Mouse (Mus musculus): ENCODE data around the gene Sorl1.

Gene Sorl1

GRCm38 (mm10) chr9:42053591-42054190 lies 70.4 kb downstream of the Sorl1 start:
- DNase-seq (ENCODE audit: low spot score): no peak

DNA sequence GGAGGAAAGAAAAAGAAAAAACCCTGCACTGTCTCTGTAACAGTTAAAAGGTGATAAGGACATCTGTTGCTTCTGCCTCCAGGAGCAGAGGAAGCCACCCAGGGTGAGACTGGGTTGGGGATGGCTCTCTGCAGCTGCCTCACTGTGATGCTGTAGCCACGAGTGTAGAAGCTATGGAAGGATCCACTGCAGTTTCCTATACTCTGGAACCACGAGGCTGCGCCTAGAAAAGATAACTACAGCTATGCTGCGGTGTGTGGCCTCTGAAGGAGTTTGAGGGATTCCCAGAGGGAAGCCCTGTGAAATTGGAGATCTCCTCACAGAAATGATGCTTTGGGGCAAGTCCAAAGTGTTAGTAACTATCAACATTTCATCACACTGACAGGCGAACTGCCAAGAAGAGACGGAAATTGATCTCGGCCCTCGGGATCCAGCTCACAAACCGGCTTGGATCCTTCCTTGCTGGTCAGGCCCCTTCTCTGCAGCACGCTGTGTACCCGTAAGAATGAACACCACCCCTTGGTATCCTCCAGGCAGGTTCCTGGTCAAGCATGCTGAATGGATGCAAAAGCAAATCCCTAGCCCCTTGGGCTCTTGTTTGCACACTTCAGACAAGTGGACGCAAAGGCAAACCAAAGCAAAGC lies 71.3 kb downstream of the Sorl1 start:
- no peak for DNase-seq (ENCODE audit: low spot score)

DNA sequence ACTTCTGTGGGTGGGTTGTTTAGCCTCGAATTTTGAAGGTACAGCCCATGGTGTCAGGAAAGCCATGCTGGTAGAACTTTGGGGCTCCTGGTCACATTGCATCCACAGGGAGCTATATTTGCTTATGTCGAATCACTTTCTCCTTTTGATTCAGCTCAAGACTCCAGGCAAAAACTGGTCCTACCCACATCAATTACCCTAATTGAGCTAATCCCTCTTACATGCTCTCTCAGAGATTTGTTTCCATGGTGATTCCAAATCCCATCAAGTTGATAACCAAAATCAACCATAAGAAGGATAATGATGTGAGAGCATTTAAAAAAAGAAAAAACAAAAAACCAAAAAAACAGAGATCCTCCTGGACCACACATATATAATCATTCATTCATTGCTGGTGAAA lies 75.6 kb downstream of the Sorl1 start:
- no peak for DNase-seq (ENCODE audit: low spot score)

DNA sequence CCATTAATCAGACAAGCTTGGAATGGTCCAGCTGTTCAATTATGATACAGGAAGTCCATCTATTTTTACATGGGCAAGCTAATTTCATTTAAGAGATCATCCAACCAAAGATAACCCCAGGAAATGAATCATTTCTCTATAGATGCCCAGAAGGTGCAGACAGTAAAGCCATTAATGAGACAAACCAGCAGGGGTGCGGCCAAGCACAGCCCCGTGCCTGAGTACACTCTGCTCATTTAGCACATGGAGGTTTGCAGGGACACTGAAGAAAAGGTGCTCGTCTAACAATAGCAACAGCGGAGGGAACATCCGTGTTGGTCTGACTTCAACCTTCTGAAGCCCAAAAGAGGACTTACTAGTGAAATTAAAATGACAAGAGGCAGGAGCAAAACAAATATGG lies 76.3 kb downstream of the Sorl1 start:
- no peak for DNase-seq (ENCODE audit: low spot score)

DNA sequence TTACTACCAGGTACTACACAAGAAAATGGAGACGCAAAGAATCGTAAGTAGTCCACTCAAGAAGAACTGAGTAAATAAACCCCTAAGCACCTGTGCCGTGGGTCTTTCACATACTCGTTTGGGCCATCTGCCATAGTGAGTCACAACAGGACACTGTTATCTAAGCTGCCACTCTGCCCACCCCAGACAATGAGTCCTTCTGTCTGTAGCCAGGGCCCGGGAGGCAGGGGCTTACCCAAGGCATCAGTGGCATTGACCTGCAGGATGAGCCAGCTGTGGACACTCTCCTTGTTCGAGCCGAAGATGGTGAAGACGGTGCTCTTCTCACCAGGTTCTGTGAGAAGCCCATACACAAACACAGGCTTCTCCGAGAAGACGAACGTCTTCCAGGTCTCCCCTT lies 77.8 kb downstream of the Sorl1 start:
- no peak for DNase-seq (ENCODE audit: low spot score)

DNA sequence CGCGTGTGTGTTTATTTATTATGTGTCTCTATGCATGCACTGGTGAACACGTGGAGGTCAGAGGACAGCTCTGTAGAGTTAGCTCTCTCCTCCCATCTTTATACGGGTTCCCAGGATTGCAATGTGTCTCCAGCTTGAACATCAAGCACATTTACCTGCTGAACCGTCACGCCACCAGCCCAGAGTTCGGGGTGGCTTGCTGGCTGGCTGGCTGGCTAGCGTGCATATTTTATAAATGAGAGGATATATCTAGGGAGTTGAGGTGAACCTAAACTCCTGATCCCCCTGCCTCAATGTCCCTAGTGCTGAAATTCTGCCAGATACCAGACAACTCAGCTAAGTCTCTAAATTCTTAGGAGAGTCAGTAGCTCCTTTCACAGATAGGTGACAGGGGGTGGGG lies 79.4 kb downstream of the Sorl1 start:
- no peak for DNase-seq (ENCODE audit: low spot score)

- no peak for DNase-seq (ENCODE audit: low spot score)
Observed at GRCm38 (mm10) chr9:42043934-42044333, 80.2 kb downstream of the Sorl1 start.

- DNase-seq (ENCODE audit: low spot score): no peak
Observed at GRCm38 (mm10) chr9:42039000-42039992, 84.8 kb downstream of the Sorl1 start.

DNA sequence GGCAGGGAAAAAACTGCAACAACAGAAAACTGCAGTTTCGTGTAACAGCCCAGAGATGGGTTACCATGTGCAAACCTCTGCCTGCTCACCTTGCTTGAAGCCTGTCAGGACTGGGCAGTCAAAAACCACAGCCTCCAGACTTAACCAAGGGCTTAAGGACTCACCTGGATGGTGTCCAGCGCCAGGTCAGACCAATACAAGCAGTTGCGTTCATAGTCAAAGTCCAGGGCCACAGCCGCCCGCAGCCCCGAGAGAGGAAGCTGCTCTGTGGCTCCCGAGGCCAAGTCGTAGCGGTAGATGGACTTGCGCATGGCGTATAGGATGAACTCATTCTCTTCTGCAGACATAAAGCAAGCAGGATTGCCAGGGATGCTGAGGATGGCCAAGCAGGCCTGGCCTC lies 87.2 kb downstream of the Sorl1 start:
- no peak for DNase-seq (ENCODE audit: low spot score)

GRCm38 (mm10) chr9:42035995-42036394 lies 88.1 kb downstream of the Sorl1 start:
- DNase-seq (ENCODE audit: low spot score): no peak

- DNase-seq (ENCODE audit: low spot score): no peak
Observed at GRCm38 (mm10) chr9:42035213-42035765, 88.8 kb downstream of the Sorl1 start.

DNA sequence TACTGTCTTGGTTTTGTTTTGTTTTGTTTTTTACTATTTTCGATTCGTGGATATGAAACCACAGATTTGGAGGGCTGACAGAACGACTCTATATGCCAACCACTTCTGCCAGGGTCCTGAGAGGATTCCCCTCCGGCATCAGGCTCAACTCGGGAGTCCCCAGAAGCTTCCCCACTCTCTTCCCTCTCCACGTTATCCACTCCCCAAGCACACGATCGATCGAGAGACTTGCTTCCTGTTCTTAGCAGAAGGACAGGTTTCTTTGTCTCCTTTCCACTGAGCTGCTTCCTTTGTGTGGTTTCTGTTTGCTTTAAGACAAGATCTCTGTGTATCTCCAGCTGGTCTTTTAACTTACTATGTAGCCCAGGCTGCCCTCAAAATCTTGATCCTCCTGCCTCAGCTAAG lies 90.0 kb downstream of the Sorl1 start:
- DNase-seq (ENCODE audit: low spot score): no peak

GRCm38 (mm10) chr9:42033291-42034115 lies 90.6 kb downstream of the Sorl1 start:
- no peak for DNase-seq (ENCODE audit: low spot score)

DNA sequence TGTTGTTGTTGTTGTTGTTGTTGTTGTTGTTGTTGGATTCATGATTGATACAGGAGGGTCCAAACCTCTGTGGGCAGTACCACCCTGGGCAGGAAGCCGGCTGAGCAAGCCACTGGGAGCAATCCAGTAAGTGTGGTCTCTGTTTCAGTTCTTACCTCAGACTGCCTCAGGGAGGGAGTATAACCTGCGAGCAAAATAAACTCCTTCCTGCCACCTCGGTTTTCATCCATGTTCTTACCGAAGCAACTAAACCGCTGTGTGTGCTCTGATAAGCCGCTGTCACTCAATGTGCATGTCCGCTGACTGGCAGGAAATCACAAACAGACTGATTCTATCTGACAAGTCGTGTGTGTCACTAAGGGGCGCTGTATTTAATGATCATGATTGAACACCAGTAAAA lies 91.7 kb downstream of the Sorl1 start:
- no peak for DNase-seq (ENCODE audit: low spot score)

DNA sequence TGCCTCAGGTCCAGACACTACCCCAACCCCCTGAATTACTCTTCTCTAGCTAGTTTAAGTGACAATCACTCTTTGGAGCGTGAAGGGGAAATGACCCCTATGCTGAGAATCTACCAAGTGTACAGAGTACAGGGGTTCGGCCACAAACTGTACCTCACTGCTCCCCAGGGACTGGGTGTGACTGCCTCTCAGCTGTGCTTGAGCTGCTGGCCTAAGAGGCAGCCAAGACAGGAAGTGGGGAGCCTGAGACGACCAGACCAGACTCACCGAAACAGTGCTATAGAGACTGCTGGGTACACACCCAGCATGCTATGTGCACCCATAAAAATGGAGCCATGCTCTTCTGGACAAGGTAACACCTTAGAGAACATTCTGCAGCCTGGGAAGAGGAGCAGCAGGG lies 95.3 kb downstream of the Sorl1 start:
- DNase-seq (ENCODE audit: low spot score): no peak

GRCm38 (mm10) chr9:42024257-42024656 lies 99.8 kb downstream of the Sorl1 start:
- no peak for DNase-seq (ENCODE audit: low spot score)

DNA sequence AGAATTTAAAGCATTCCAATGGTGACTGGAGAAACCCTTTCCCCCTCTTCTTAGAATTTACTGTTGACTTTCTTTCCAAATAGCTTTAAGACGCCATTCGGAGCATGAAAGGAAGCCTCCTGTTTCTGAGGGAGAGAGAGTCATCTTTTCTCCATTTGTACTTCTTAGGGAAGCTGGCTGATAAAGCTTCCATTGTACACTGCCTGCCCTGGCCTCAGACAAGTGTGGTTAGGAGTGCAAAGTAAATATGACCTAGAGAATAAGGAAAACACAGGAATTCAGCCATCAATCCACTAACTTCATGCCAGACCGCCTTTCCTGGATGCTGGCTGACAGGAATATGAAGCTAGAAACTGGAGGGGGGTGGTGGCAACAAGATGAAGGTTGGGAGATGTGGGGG lies 100.7 kb downstream of the Sorl1 start:
- no peak for DNase-seq (ENCODE audit: low spot score)

DNA sequence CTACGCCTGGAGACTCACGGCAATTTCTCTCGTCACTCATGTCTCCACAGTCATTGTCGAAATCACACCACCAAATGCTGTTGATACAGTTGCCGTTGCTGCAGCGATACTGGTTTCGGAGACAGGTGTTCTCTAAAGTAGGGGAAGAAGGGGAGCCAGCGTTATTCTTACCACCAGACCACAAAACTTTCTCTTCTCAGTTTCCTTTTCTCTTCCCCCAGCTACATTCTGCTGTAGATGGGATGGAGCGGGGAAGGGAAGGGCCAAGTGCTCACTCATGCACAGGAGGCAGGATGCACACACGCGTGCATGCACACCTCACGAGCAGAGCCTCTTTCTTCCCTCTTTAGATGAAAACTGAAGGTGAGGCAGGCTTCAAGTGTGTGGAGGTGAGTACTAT lies 101.8 kb downstream of the Sorl1 start:
- DNase-seq (ENCODE audit: low spot score): no peak

- DNase-seq (ENCODE audit: low spot score): no peak
Observed at GRCm38 (mm10) chr9:42019308-42020031, 104.6 kb downstream of the Sorl1 start.

GRCm38 (mm10) chr9:42008501-42008900 lies 115.6 kb downstream of the Sorl1 start:
- DNase-seq (ENCODE audit: low spot score): no peak

DNA sequence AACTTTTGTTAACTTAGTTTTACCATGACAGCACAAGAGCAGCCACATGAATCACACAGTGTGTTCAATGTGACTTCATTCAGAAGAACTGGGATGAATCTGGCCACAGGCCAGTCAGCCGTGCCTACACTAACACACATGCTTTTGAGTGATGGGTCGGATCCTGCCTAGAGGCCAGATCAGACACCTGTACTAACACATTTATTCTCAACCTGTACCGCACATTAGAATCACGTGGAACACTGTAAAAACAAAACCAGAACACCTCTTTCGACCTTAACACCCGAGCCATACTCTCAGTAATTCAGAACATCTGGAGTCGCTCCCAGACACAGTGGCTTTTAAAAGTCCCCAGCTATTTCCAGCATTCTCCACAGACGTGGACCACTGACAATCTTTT lies 119.0 kb downstream of the Sorl1 start:
- no peak for DNase-seq (ENCODE audit: low spot score)
